Mouse (Mus musculus) small intestine, adult 2 months (tissue): ENCODE results near the gene Eif4e1b. TPM values are rescaled to one million over a fixed set of nuclear protein-coding genes. Genes with fewer than 3 reads are reported as not detected.

ENCODE experiments used
- H3K27ac ChIP-seq: fragments of 200-500 bp; 2 replicates; pipeline ENCODE4 v1.5.1; 2012; ENCODE audit warnings: low read depth, low read length, control low read depth, inconsistent platforms; ENCODE audit not compliant: insufficient read depth
- H3K27me3 ChIP-seq: fragments of 200-500 bp; 2 replicates; pipeline ENCODE4 v1.6.1; 2012; ENCODE audit warnings: mild to moderate bottlenecking, moderate library complexity, low read length, inconsistent platforms; ENCODE audit not compliant: control insufficient read depth, insufficient read depth
- H3K36me3 ChIP-seq: fragments of 200-500 bp; 2 replicates; pipeline ENCODE4 v1.6.1; 2012; ENCODE audit warnings: mild to moderate bottlenecking, low read length, control low read depth, inconsistent platforms; ENCODE audit not compliant: control insufficient read depth, insufficient read depth
- H3K4me1 ChIP-seq: fragments of 200-500 bp; 2 replicates; pipeline ENCODE4 v1.6.1; 2012; ENCODE audit warnings: low read length, inconsistent platforms, mixed read lengths; ENCODE audit not compliant: control insufficient read depth, insufficient read depth, insufficient read length
- H3K4me3 ChIP-seq: fragments of 200-500 bp; 2 replicates; pipeline ENCODE4 v1.5.1; 2012; ENCODE audit warnings: low read depth, mild to moderate bottlenecking, control low read depth, inconsistent platforms, low read length, moderate library complexity
- CTCF ChIP-seq: fragments of 200-500 bp; IDR thresholded peaks from 2 replicates; pipeline ENCODE4 v1.5.1; 2012; ENCODE audit warnings: low read depth, mild to moderate bottlenecking, control low read depth, inconsistent platforms, low read length, moderate library complexity, mixed read lengths; ENCODE audit not compliant: insufficient replicate concordance, insufficient read length; ENCODE audit errors: extremely low read depth
- POLR2A ChIP-seq: fragments of 200-500 bp; IDR thresholded peaks from 2 replicates; pipeline ENCODE4 v1.6.1; 2012; ENCODE audit warnings: low read depth, mild to moderate bottlenecking, control low read depth, inconsistent platforms, low read length, moderate library complexity
- WGBS: fragments of 180-500 bp; shearing (Covaris S2); methylation state at CpG from one replicate; pipeline ENCODE4 v1.1.7; 2018; 5-methylcytosine and 5-hydroxymethylcytosine counted together
- polyA plus RNA-seq: library from polyadenylated mRNA; depleted of rRNA; stranded (reverse); fragments of >200 nt; gene quantifications from 2 replicates; pipeline ENCODE4 v1.2.3, GENCODE M21; 2012

The Eif4e1b gene
- polyA plus RNA-seq, 1 experiment, result not detected

GRCm38 (mm10) chr13:54803010-54803409 is 19.2 kb downstream of the Eif4e1b start:
- WGBS, result 79% methylated on average over 6 of the region's 6 CpGs
- no peaks in the 10 kb centered on the region for H3K36me3 ChIP-seq
- TF ChIP-seq POLR2A (no peak), CTCF (peak; percentile 44; the same call in 1 of the 2 replicates)
- H3K4me1 ChIP-seq, result no peaks in the 10 kb centered on the region
- H3K27me3 ChIP-seq, result no peaks in the 10 kb centered on the region
- no peak overlapping the region for H3K4me3 ChIP-seq
- H3K27ac ChIP-seq, result no peak overlapping the region

GRCm38 (mm10) chr13:54805134-54805838 is 21.5 kb downstream of the Eif4e1b start:
- TF ChIP-seq CTCF, result no peak
- no peak for TF ChIP-seq POLR2A
- no peak overlapping the region for H3K27ac ChIP-seq
- 39% methylated on average over 21 of the region's 21 CpGs for WGBS
- H3K36me3 ChIP-seq, result no peaks in the 10 kb centered on the region
- H3K4me1 ChIP-seq, result no peaks in the 10 kb centered on the region
- no peak overlapping the region for H3K4me3 ChIP-seq
- no peaks in the 10 kb centered on the region for H3K27me3 ChIP-seq

GRCm38 (mm10) chr13:54806434-54806976 is 22.7 kb downstream of the Eif4e1b start:
- Histone ChIP-seq H3K4me1 (no peaks in the 10 kb centered on the region), H3K36me3 (no peaks in the 10 kb centered on the region), H3K4me3 (no peak overlapping the region), H3K27ac (no peak overlapping the region), H3K27me3 (no peaks in the 10 kb centered on the region)
- 53% methylated on average over 13 of the region's 13 CpGs for WGBS
- TF ChIP-seq POLR2A, result no peak
- no peak for TF ChIP-seq CTCF

GRCm38 (mm10) chr13:54808067-54808466 is 24.3 kb downstream of the Eif4e1b start:
- TF ChIP-seq CTCF, result no peak
- TF ChIP-seq POLR2A, result no peak

GRCm38 (mm10) chr13:54811476-54811875 is 27.7 kb downstream of the Eif4e1b start:
- Histone ChIP-seq H3K4me1 (no peaks in the 10 kb centered on the region), H3K36me3 (no peaks in the 10 kb centered on the region), H3K27ac (no peak overlapping the region), H3K4me3 (no peak overlapping the region), H3K27me3 (no peaks in the 10 kb centered on the region)
- WGBS, result 65% methylated on average over 7 of the region's 7 CpGs
- TF ChIP-seq POLR2A, result no peak
- no peak for TF ChIP-seq CTCF

More at GRCm38 (mm10) chr13:54808067-54808466, 24.3 kb downstream of the Eif4e1b start:
- H3K4me1 ChIP-seq, result no peaks in the 10 kb centered on the region
- no peaks in the 10 kb centered on the region for H3K36me3 ChIP-seq
- no peak overlapping the region for H3K27ac ChIP-seq
- no peaks in the 10 kb centered on the region for H3K27me3 ChIP-seq
- WGBS, result 67% methylated on average over 12 of the region's 12 CpGs
- no peak overlapping the region for H3K4me3 ChIP-seq

- TF ChIP-seq CTCF (no peak), POLR2A (no peak)
- H3K27me3 ChIP-seq, result no peaks in the 10 kb centered on the region
- no peaks in the 10 kb centered on the region for H3K36me3 ChIP-seq
- no peak overlapping the region for H3K27ac ChIP-seq
- WGBS, result 82% methylated on average over 9 of the region's 9 CpGs
- no peak overlapping the region for H3K4me3 ChIP-seq
- no peaks in the 10 kb centered on the region for H3K4me1 ChIP-seq
These were observed 29.6 kb downstream of the Eif4e1b start for GRCm38 (mm10) chr13:54813381-54813780.

GRCm38 (mm10) chr13:54818399-54819254 is 34.8 kb downstream of the Eif4e1b start:
- no peak overlapping the region for H3K4me3 ChIP-seq
- no peak for TF ChIP-seq POLR2A
- no peak for TF ChIP-seq CTCF
- WGBS, result 31% methylated on average over 17 of the region's 17 CpGs
- no peaks in the 10 kb centered on the region for H3K36me3 ChIP-seq
- H3K4me1 ChIP-seq, result no peaks in the 10 kb centered on the region
- H3K27ac ChIP-seq, result no peak overlapping the region
- no peaks in the 10 kb centered on the region for H3K27me3 ChIP-seq
